Mouse (Mus musculus): ENCODE measurements around the gene Med29. TPM values are rescaled to one million over a fixed set of nuclear protein-coding genes. Genes with fewer than 3 reads are reported as not detected.

The Med29 gene
- polyA plus RNA-seq (2012; rRNA removed), result 20.6 and 21.0 TPM in 2 replicates

DNA sequence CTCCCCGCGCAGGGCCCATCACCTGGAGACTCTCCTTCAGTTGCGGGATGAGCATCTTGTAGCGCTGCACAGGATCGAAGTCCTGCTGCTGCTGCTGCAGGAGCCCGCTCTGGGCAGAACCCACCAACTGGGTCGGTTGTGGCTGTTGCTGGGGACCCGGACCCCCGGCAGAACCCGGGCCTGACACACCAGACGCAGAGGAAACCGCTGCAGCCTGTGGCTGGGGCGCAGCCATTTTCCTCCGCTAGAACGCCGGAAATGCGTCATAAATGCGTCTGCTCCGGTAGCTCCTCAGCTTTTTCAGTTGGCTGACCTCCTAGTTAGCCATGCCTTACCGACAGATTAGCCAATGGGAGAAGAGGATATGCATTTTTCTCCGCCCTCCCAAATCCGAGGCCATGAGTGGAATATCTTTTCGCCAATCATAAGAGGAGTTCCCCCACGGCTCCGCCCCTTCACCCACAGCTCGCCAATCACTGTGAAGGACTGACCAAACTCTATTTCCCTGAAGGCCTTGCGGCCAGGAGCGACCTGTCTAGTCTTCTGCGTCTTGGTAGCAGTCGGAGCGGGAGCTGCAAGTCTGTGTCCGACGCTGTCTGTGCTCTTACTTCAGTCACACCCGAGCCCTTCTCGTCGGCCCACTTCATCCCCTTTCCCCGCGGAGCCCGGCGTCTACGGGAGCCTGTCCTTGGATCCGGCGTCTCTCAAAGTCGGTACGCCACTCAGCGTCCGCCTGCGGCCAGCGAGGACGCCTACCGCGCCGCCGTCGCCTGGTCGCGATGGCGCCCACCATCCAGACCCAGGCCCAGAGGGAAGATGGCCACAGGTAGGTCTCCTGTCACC is at the start of gene Med29, which contains the start of gene Paf1:
TSS of gene Med29 (minus strand) at position 280 of the 843 bp plus-strand sequence.
TSS of gene Paf1 (plus strand) at position 523 of the 843 bp plus-strand sequence.

DNA sequence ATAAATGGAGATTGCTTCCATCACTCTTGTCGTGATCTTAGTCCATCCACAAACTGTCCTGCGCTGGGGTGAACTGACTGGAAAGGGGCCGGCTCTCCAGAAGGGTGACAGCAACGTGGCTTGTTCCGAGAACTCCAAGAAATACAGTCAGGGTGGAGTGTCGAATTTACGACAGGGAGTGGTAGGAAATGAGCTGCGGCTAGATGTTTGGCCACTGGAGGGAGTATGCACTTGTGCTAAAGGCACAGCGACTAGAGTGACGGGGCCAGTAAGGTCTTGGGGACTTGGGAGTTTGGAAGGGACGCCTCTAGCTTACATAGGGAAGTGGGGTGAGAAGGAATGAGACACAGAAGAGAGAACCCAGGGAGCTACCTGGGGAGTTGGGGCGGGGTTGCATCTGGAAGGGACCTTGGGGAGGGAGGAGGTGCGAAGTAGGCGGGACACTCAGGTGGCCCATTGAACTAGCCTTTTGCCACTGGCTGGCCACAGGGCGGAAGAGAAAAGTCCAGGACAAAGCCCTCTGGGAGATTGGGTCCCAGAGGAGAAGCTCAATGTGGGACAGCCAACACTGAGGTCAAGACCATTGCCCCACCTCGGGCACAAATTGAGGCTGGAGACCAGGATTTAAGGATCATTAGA is 44.5 kb upstream of the Med29 start, which contains the start of gene Gmfg:
TSS of gene Gmfg (plus strand) at position 516 of the 639 bp plus-strand sequence.

DNA sequence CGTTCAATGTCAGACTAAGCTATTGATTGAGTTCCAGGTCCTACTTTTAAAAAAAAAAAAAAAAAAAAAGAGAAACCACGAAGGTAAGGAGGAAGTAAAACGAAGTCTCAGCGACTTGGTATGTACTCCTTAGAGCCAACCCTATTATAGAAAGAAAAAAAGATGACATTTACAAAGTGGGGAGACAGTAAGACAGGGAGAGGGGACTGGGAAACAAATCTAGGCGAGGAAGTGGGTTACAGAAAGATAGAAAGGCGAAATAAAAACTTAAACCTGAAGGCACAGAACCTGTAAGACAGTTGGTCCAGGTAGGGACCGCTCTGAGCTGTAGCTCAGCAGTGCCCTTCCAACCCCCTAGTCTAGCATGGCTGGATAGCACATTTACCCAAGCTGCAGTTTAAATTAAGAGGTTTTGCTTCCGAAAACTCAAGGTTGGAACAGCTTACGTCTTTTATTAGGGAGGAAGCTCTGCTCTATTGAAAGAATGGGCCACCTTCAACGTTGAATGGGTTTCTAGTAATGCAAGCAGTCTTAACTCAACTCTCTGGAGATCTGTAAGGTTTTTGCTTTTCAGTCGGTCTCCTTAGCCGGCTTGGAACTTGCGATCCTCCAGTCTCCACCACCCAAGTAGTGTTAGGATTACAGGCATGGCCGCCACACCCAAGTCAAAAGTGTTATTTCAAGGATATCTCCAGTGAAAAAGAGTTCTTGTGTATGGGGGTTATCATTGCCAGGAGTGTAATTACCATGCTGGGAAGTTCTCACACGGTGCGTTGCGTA is 12.1 kb downstream of the Med29 start, which contains the start of gene Zfp36:
TSS of gene Zfp36 (minus strand) at position 17 of the 780 bp plus-strand sequence.

DNA sequence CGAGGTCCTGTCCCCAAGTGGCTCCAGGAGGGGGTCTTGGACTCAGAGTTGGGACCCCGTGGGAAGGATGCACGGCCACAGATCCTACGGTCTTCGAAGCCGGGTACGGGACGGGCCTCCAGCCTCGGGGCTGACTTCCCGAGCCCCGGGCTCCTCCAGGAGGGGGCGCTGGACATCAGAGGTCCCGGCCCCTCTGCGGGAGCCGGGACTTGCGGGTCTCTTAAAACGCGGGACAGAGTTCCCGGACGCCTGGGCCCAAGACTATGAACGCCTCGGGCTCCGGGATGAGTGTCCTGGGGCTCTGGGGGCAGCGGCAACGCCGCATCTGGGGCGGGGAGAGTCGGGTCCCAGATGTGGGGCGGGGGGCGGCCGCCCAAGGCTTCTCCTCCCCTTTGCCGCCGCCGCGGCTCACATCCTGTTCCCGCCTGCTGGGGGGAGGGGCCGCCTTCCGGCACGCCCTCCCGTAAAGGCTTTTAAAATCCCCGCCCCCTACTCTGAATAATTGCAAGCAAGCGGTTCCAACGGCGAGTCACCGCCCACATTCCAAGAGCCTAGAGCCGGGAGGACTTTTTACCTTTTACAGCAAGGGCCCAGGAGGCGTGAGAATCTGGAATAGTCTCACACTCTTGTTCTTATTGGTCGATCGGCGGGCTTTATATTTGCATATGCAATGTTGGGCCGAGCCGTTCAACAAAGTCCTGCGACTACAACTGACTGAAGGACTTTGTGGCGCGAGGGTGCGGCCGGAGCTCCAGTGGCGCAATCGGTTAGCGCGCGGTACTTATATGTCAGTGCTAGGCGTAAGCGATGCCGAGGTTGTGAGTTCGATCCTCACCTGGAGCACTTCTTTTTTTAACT is 20.0 kb downstream of the Med29 start, which contains the start of gene Plekhg2:
TSS of gene Plekhg2 (minus strand) at position 349 of the 858 bp plus-strand sequence.

DNA sequence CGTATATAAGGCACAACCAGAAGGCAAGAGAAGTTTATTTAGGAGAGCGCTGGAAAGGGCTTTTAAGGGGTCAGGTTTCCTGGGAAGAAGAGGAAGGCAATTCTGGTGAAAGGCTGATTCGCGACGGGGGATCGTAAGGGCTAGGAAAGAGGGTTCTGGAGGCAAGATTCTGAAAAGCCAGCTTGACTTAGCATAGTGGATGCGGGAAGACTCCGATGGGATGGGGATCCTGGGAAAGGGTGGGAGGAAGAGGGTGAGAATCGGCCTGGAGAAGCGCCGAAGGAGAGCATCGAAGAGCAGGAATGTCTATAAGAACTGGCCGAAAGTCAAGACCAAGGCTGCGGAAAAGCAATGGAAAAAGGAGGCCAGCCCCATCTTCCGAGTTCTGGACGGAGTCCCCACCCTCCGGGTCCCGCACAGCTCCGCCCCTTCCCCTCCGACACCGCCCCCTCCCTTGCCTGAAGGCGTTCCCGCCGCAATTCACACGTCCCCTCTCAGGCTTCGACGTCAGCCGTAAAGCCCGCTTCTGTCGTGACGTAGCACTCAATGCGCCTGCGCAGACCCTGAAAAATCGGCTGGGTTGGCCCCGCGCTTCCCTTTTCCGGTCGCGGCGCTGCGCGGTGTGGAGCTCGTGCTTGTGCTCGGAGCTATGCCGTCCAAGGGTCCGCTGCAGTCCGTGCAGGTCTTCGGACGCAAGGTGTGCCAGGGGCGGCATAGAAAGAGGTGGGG is 42.2 kb downstream of the Med29 start, which contains the start of gene Rps16:
TSS of gene Rps16 (plus strand) at position 498 of the 729 bp plus-strand sequence.

DNA sequence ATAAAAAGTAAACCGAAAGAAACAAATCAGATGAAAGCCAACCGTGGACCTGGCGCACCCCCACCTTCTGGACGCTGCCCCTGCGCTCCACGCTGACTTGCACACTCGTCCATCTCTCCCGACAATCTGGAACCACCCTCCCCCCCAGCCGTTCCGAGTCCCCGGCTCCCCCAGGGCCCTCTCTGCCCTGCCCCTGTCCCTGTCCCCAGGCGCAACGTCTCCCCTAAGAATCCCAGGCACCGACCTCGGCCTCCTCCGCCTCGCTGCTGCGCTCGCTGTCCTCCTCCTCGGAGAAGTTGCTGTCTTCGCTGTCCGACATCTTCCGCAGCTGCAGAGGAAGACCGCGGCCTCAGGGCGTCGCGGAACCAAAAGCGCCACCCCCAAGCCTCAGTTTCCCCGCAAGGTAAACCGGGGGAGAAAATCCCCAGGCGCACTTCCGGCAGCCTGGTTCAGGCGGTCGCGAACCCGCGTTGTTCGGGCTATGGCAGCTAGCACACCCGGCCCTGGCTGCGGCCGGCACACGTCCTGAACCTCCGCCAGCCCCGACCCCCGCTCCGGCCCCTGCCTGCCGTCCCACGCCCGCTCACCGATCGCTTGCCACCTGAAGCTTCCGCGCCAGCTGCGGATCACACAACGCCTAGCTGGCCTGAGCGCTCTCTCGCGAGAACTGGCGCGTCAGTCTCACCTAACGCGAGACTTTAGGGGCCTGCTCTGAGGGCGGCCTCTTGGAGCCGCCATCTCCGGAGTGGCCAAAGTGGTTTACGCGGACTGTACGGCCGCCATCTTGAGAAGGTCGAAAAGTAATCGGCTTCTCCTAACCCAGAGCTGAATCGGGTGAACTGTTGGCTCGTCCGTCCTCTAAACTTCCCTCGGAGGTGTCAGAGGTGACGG is 54.2 kb downstream of the Med29 start, which contains the start of gene Supt5:
TSS of gene Supt5 (minus strand) at position 639 of the 891 bp plus-strand sequence.

Other genes starting within 250 kb of the Med29 start
- gene Fbl, start 223.0 kb downstream of the Med29 start, polyA plus RNA-seq (2012; rRNA removed), result 116 and 129 TPM in 2 replicates
- 2.8 and 3.1 TPM in 2 replicates for gene Dyrk1b, start 213.2 kb downstream of the Med29 start, polyA plus RNA-seq (2012; rRNA removed)
- 2.4 and 2.5 TPM in 2 replicates for gene Eid2, start 124.8 kb downstream of the Med29 start, polyA plus RNA-seq (2012; rRNA removed)
- gene Eid2b, start 115.0 kb downstream of the Med29 start, polyA plus RNA-seq (2012; rRNA removed), result 2.0 TPM in 2 replicates
- 0.02 TPM in 1 of 2 replicates, not detected in the other for gene Selenov, start 101.5 kb downstream of the Med29 start, polyA plus RNA-seq (2012; rRNA removed)
- 0.04 TPM in 1 of 2 replicates, not detected in the other for gene Dll3, start 90.5 kb downstream of the Med29 start, polyA plus RNA-seq (2012; rRNA removed)
- 35.4 TPM in 2 replicates for gene Timm50, start 80.6 kb downstream of the Med29 start, polyA plus RNA-seq (2012; rRNA removed)
- 27.7 and 31.0 TPM in 2 replicates for gene Supt5, start 54.0 kb downstream of the Med29 start, polyA plus RNA-seq (2012; rRNA removed)
- gene Rps16, start 42.1 kb downstream of the Med29 start, polyA plus RNA-seq (2012; rRNA removed), result 978 and 1,228 TPM in 2 replicates
- gene Plekhg2, start 20.1 kb downstream of the Med29 start, polyA plus RNA-seq (2012; rRNA removed), result 2.9 and 3.2 TPM in 2 replicates
- gene Zfp36, start 12.5 kb downstream of the Med29 start, polyA plus RNA-seq (2012; rRNA removed), result 15.1 and 24.5 TPM in 2 replicates
- gene Paf1, start 243 bp upstream of the Med29 start, polyA plus RNA-seq (2012; rRNA removed), result 29.5 and 30.8 TPM in 2 replicates
- gene Gmfg, start 44.7 kb upstream of the Med29 start, polyA plus RNA-seq (2012; rRNA removed), result 54.9 and 55.1 TPM in 2 replicates
- 0.32 and 0.42 TPM in 2 replicates for gene Lrfn1, start 59.3 kb upstream of the Med29 start, polyA plus RNA-seq (2012; rRNA removed)
- gene Ifnl2, start 117.7 kb upstream of the Med29 start, polyA plus RNA-seq (2012; rRNA removed), result not detected in 2 replicates
- not detected in 2 replicates for gene Ifnl3, start 130.1 kb upstream of the Med29 start, polyA plus RNA-seq (2012; rRNA removed)
- 0.46 and 2.9 TPM in 2 replicates for gene Sycn, start 148.2 kb upstream of the Med29 start, polyA plus RNA-seq (2012; rRNA removed)
- 0.04 and 0.07 TPM in 2 replicates for gene Nccrp1, start 154.5 kb upstream of the Med29 start, polyA plus RNA-seq (2012; rRNA removed)
- gene Samd4b, start 205.4 kb upstream of the Med29 start, polyA plus RNA-seq (2012; rRNA removed), result 8.5 and 12.5 TPM in 2 replicates
- 7.5 and 9.7 TPM in 2 replicates for gene Pak4, start 205.5 kb upstream of the Med29 start, polyA plus RNA-seq (2012; rRNA removed)
- gene Acp7, start 238.6 kb upstream of the Med29 start, polyA plus RNA-seq (2012; rRNA removed), result not detected in 2 replicates